Comparison of ENCODE assay signal across 33 mouse cellular contexts in genomic region chr19:46724411-46724810, GRCm38 (mm10). TPM values are rescaled to one million over a fixed set of nuclear protein-coding genes. Genes with fewer than 3 reads are reported as not detected.
DNase-seq lines count a peak whose midpoint lies in the region; ATAC-seq and TF ChIP-seq lines count a peak whose summit lies in the region.
"Had no signal": no experiment of that assay in that cellular context is flagged by ENCODE, and none has a peak within 500 bp of the region (broad histone marks: within the 10 kb centered on the region; RNA-seq: fewer than 3 reads in every experiment).

No protein-coding gene starts in this region.

- no peaks in the 10 kb centered on the region for H3K4me1 ChIP-seq in midbrain, postnatal 0 days (ENCODE audit: insufficient read depth, low read length)
- peaks cover 8% of the 10 kb centered on the region; the same call in 1 of the 2 replicates for H3K4me1 ChIP-seq in midbrain, embryonic 14.5 days (ENCODE audit: control insufficient read depth, insufficient read depth, low read length)
- H3K4me1 ChIP-seq in ES-Bruce4 (ENCODE audit: control insufficient read depth, insufficient read depth, low read length) (no peaks in the 10 kb centered on the region), ES-E14 (ENCODE audit: control insufficient read depth in 2 of 2, insufficient read depth in 2 of 2, low read length in 2 of 2, poor library complexity in 1 of 2) (no peaks in the 10 kb centered on the region)
- H3K4me1 ChIP-seq in stomach, postnatal 0 days (replicated peaks; ENCODE audit: control insufficient read depth, insufficient read depth) = no peaks in the 10 kb centered on the region
- H3K4me1 ChIP-seq: embryonic facial prominence, embryonic 13.5 days; intestine, embryonic 15.5 days had no signal

- in situ Hi-C loops in ES-E14 (cut with MboI; ENCODE audit: low sequenced_read_pairs in 2 of 2, unreplicated experiment in 2 of 2) = no loop called here

- peaks cover 3% of the 10 kb centered on the region; the same call in 1 of the 2 replicates for H3K36me3 ChIP-seq in midbrain, postnatal 0 days (ENCODE audit: insufficient read depth, low read length)
- H3K36me3 ChIP-seq in midbrain, embryonic 14.5 days (ENCODE audit: control insufficient read depth, insufficient read depth, low read length) = 0 out of 2 replicates have a peak, but pooled peaks cover 5% of the 10 kb centered on the region
- H3K36me3 ChIP-seq in ES-Bruce4 (ENCODE audit: control insufficient read depth, insufficient read depth, low read length, poor library complexity, severe bottlenecking) = no peaks in the 10 kb centered on the region
- no peaks in the 10 kb centered on the region for H3K36me3 ChIP-seq in ES-E14 (ENCODE audit: control insufficient read depth, insufficient read depth, low read length, poor library complexity, severe bottlenecking)
- H3K36me3 ChIP-seq in stomach, postnatal 0 days (ENCODE audit: control insufficient read depth, insufficient read depth, low read length) = no peaks in the 10 kb centered on the region
- H3K36me3 ChIP-seq: forebrain, embryonic 12.5 days had no signal

- no peak overlapping the region for H3K4me3 ChIP-seq in midbrain, postnatal 0 days (ENCODE audit: low read depth, low read length)
- no peak overlapping the region for H3K4me3 ChIP-seq in midbrain, embryonic 14.5 days (replicated peaks; ENCODE audit: low read depth, low read length)
- H3K4me3 ChIP-seq in ES-Bruce4 (ENCODE audit: low read depth, low read length) = no peak overlapping the region; the same call in 1 of the 2 replicates
- peak overlapping the region; percentile 14 to 53; a peak in 3 of 4 replicates for H3K4me3 ChIP-seq in ES-E14 (ENCODE audit: insufficient read depth in 1 of 2, low read depth in 1 of 2, low read length in 2 of 2, poor library complexity in 1 of 2, severe bottlenecking in 1 of 2)
- H3K4me3 ChIP-seq in stomach, postnatal 0 days (ENCODE audit: low read depth, low read length) = no peak overlapping the region
- H3K4me3 ChIP-seq: embryonic facial prominence, embryonic 10.5 days; embryonic facial prominence, embryonic 13.5 days; forebrain, embryonic 12.5 days; forebrain, embryonic 15.5 days; heart, embryonic 12.5 days; heart, embryonic 15.5 days; hindbrain, embryonic 10.5 days; hindbrain, embryonic 13.5 days; intestine, embryonic 15.5 days had no signal

- H3K4me2 ChIP-seq in midbrain, postnatal 0 days (ENCODE audit: low read depth, low read length, poor library complexity, severe bottlenecking) = no peak overlapping the region
- no peak overlapping the region for H3K4me2 ChIP-seq in midbrain, embryonic 14.5 days (ENCODE audit: low read length)
- H3K4me2 ChIP-seq in stomach, postnatal 0 days (replicated peaks; ENCODE audit: low read depth) = no peak overlapping the region
- H3K4me2 ChIP-seq: embryonic facial prominence, embryonic 13.5 days; forebrain, embryonic 12.5 days; forebrain, embryonic 15.5 days; heart, embryonic 12.5 days; heart, embryonic 15.5 days; hindbrain, embryonic 13.5 days; intestine, embryonic 15.5 days had no signal

- peak; percentile 3; the same call in 1 of the 2 replicates for TF ChIP-seq CTCF in midbrain, postnatal 0 days (IDR thresholded peaks at IDR 0.05)
- TF ChIP-seq CTCF in ES-Bruce4 (IDR thresholded peaks at IDR 0.05; ENCODE audit: low read depth, low read length) = peak; percentile 68
- peak; percentile 20; the same call in 1 of the 2 replicates for TF ChIP-seq CTCF in stomach, postnatal 0 days (IDR thresholded peaks at IDR 0.05; ENCODE audit: low read depth)

- H3K9me3 ChIP-seq in midbrain, postnatal 0 days (ENCODE audit: low read length) = no peaks in the 10 kb centered on the region
- H3K9me3 ChIP-seq in midbrain, embryonic 14.5 days (ENCODE audit: control insufficient read depth, low read length) = no peaks in the 10 kb centered on the region
- H3K9me3 ChIP-seq in ES-Bruce4 (replicated peaks; ENCODE audit: control insufficient read depth, insufficient read depth, low read length, poor library complexity, severe bottlenecking) (no peaks in the 10 kb centered on the region), ES-E14 (ENCODE audit: control insufficient read depth, insufficient read depth, low read depth, low read length) (no peaks in the 10 kb centered on the region)
- no peaks in the 10 kb centered on the region for H3K9me3 ChIP-seq in stomach, postnatal 0 days (ENCODE audit: control insufficient read depth, low read length)
- H3K9me3 ChIP-seq: embryonic facial prominence, embryonic 10.5 days; embryonic facial prominence, embryonic 13.5 days; forebrain, embryonic 12.5 days; forebrain, embryonic 15.5 days; heart, embryonic 15.5 days; hindbrain, embryonic 10.5 days; hindbrain, embryonic 13.5 days; intestine, embryonic 15.5 days had no signal

- no peak for TF ChIP-seq EP300 in ES-Bruce4 (IDR thresholded peaks at IDR 0.05; ENCODE audit: insufficient read depth, low read depth, low read length)
- no peak for TF ChIP-seq EP300 in stomach, postnatal 0 days (optimal IDR thresholded peaks at IDR 0.05)

- no peak for DNase-seq in midbrain, postnatal 0 days (ENCODE audit: low spot score)
- no peak for DNase-seq in midbrain, embryonic 14.5 days
- DNase-seq in ES-E14 (ENCODE audit: low read depth, low spot score) = no peak
- no peak for DNase-seq in stomach, postnatal 0 days (ENCODE audit: low spot score)
- no peak for DNase-seq in thymus, adult 18-20 months
- DNase-seq: adrenal gland, adult 2 months; adrenal gland, postnatal 14 days; cerebellum, adult 11-12 months; cerebellum, adult 8-10 months; cerebellum, postnatal 10 days; cerebellum, postnatal 36 days; embryo, embryonic 11 days; gastrocnemius, postnatal 25 days; heart, adult 18-20 months; heart, postnatal 10 days; heart, postnatal 36 days had no signal

- TF ChIP-seq POLR2A in ES-Bruce4 (IDR thresholded peaks at IDR 0.05; ENCODE audit: insufficient read depth, low read length) = no peak

- no peak overlapping the region for H3K9ac ChIP-seq in midbrain, postnatal 0 days (replicated peaks; ENCODE audit: low read length, poor library complexity, severe bottlenecking)
- H3K9ac ChIP-seq in midbrain, embryonic 14.5 days (replicated peaks; ENCODE audit: low read length) = no peak overlapping the region
- H3K9ac ChIP-seq in ES-Bruce4 (ENCODE audit: low read depth, poor library complexity, severe bottlenecking) = no peak overlapping the region
- peak overlapping the region; percentile 47; the same call in 1 of the 2 replicates for H3K9ac ChIP-seq in ES-E14 (ENCODE audit: insufficient read depth, low read depth, low read length, poor library complexity, severe bottlenecking)
- no peak overlapping the region for H3K9ac ChIP-seq in stomach, postnatal 0 days (ENCODE audit: low read length)
- H3K9ac ChIP-seq: embryonic facial prominence, embryonic 13.5 days; forebrain, embryonic 12.5 days; forebrain, embryonic 15.5 days; heart, embryonic 12.5 days; heart, embryonic 15.5 days; hindbrain, embryonic 13.5 days; intestine, embryonic 15.5 days had no signal

- no peak for ATAC-seq in midbrain, postnatal 0 days (ENCODE audit: low FRiP score)
- ATAC-seq in midbrain, embryonic 14.5 days (ENCODE audit: low FRiP score, low TSS enrichment) = no peak
- no peak for ATAC-seq in stomach, postnatal 0 days (ENCODE audit: low FRiP score, low TSS enrichment)
- no peak for ATAC-seq in erythroblast, adult 5-6 weeks (replicated peaks; ENCODE audit: low FRiP score, poor library complexity, severe bottlenecking)
- ATAC-seq: CD4-positive, CD25-positive, alpha-beta regulatory T cell, adult 4 months; forebrain, embryonic 15.5 days; hindbrain, embryonic 16.5 days; intestine, embryonic 15.5 days had no signal

- WGBS in midbrain, postnatal 0 days = 69% methylated on average over 11 of the region's 11 CpGs
- WGBS in midbrain, embryonic 14.5 days = 70% methylated on average over 11 of the region's 11 CpGs
- 66% methylated on average over 11 of the region's 11 CpGs for WGBS in stomach, postnatal 0 days

- no peak overlapping the region for H3K27ac ChIP-seq in midbrain, postnatal 0 days (ENCODE audit: low read depth, low read length)
- H3K27ac ChIP-seq in midbrain, embryonic 14.5 days (replicated peaks; ENCODE audit: low read depth, low read length) = no peak overlapping the region
- H3K27ac ChIP-seq in ES-Bruce4 (ENCODE audit: insufficient read depth, low read length) (no peak overlapping the region), ES-E14 (ENCODE audit: insufficient read depth, low read depth, low read length, poor library complexity, severe bottlenecking) (no peak overlapping the region)
- no peak overlapping the region for H3K27ac ChIP-seq in stomach, postnatal 0 days (replicated peaks)
- H3K27ac ChIP-seq: embryonic facial prominence, embryonic 10.5 days; embryonic facial prominence, embryonic 13.5 days; forebrain, embryonic 12.5 days; forebrain, embryonic 15.5 days; heart, embryonic 15.5 days; hindbrain, embryonic 10.5 days; hindbrain, embryonic 13.5 days; intestine, embryonic 15.5 days had no signal

- no peaks in the 10 kb centered on the region for H3K27me3 ChIP-seq in midbrain, postnatal 0 days (ENCODE audit: insufficient read depth, low read length)
- H3K27me3 ChIP-seq in midbrain, embryonic 14.5 days (ENCODE audit: control insufficient read depth, insufficient read depth, low read length) = no peaks in the 10 kb centered on the region
- no peaks in the 10 kb centered on the region for H3K27me3 ChIP-seq in ES-Bruce4 (ENCODE audit: control insufficient read depth, insufficient read depth, low read length, poor library complexity, severe bottlenecking)
- H3K27me3 ChIP-seq in stomach, postnatal 0 days (ENCODE audit: control insufficient read depth, insufficient read depth, low read length) = no peaks in the 10 kb centered on the region
- H3K27me3 ChIP-seq: embryonic facial prominence, embryonic 13.5 days; forebrain, embryonic 12.5 days; forebrain, embryonic 15.5 days; heart, embryonic 12.5 days; heart, embryonic 15.5 days; hindbrain, embryonic 13.5 days; intestine, embryonic 15.5 days had no signal

RNA-seq across cellular contexts. Expression of gene As3mt, which starts 17.2 kb away (rescaled TPM):
- 21.3 and 28.9 TPM in 2 replicates for total RNA-seq in midbrain, postnatal 0 days (2014; rRNA removed)
- 36.4 and 37.9 TPM in 2 replicates for polyA plus RNA-seq in midbrain, postnatal 0 days (2015; fragmentation: Nextera tagmentation; extraction: Ambion mirVana)
- polyA plus RNA-seq in midbrain, embryonic 14.5 days (2014; fragmentation: Nextera tagmentation; extraction: Ambion mirVana) = 38.8 and 42.5 TPM in 2 replicates
- 2.6 and 2.9 TPM in 2 replicates for polyA plus RNA-seq in ES-Bruce4 (2011; ENCODE audit: insufficient read depth, insufficient read length, low read depth, missing spikeins)
- 10.2 and 11.0 TPM in 2 replicates for total RNA-seq in ES-E14 (2012; rRNA removed)
- 17.0 and 17.7 TPM in 2 replicates for polyA plus RNA-seq in stomach, postnatal 0 days (2015; fragmentation: Nextera tagmentation; extraction: Ambion mirVana)
- total RNA-seq in erythroblast, adult 5-6 weeks (2015; ENCODE audit: low replicate concordance) = 2.9 TPM in 2 replicates
- 4.2 and 5.9 TPM in 2 replicates for total RNA-seq in erythroblast, adult 5-6 weeks (2017; ENCODE audit: low replicate concordance)

RNA-seq across cellular contexts. Expression of gene Borcs7, which starts 34.7 kb away (rescaled TPM):
- 13.2 and 16.3 TPM in 2 replicates for total RNA-seq in midbrain, postnatal 0 days (2014; rRNA removed)
- 41.3 and 43.0 TPM in 2 replicates for polyA plus RNA-seq in midbrain, postnatal 0 days (2015; fragmentation: Nextera tagmentation; extraction: Ambion mirVana)
- 21.6 and 23.3 TPM in 2 replicates for polyA plus RNA-seq in midbrain, embryonic 14.5 days (2014; fragmentation: Nextera tagmentation; extraction: Ambion mirVana)
- 2.5 and 3.6 TPM in 2 replicates for polyA plus RNA-seq in ES-Bruce4 (2011; ENCODE audit: insufficient read depth, insufficient read length, low read depth, missing spikeins)
- 2.1 and 2.3 TPM in 2 replicates for total RNA-seq in ES-E14 (2012; rRNA removed)
- 15.6 and 17.0 TPM in 2 replicates for polyA plus RNA-seq in stomach, postnatal 0 days (2015; fragmentation: Nextera tagmentation; extraction: Ambion mirVana)
- total RNA-seq in erythroblast, adult 5-6 weeks (2015; ENCODE audit: low replicate concordance) = 0.63 TPM in 1 of 2 replicates, not detected in the other
- total RNA-seq in erythroblast, adult 5-6 weeks (2017; ENCODE audit: low replicate concordance) = 0.28 and 0.85 TPM in 2 replicates

RNA-seq across cellular contexts. Expression of gene Cnnm2, which starts 37.0 kb away (rescaled TPM):
- 26.1 and 37.5 TPM in 2 replicates for total RNA-seq in midbrain, postnatal 0 days (2014; rRNA removed)
- 8.2 and 8.3 TPM in 2 replicates for polyA plus RNA-seq in midbrain, postnatal 0 days (2015; fragmentation: Nextera tagmentation; extraction: Ambion mirVana)
- polyA plus RNA-seq in midbrain, embryonic 14.5 days (2014; fragmentation: Nextera tagmentation; extraction: Ambion mirVana) = 7.9 and 8.1 TPM in 2 replicates
- 12.1 and 14.8 TPM in 2 replicates for polyA plus RNA-seq in ES-Bruce4 (2011; ENCODE audit: insufficient read depth, insufficient read length, low read depth, missing spikeins)
- total RNA-seq in ES-E14 (2012; rRNA removed) = 43.2 and 75.7 TPM in 2 replicates
- 2.0 and 2.1 TPM in 2 replicates for polyA plus RNA-seq in stomach, postnatal 0 days (2015; fragmentation: Nextera tagmentation; extraction: Ambion mirVana)
- 34.0 and 36.6 TPM in 2 replicates for total RNA-seq in erythroblast, adult 5-6 weeks (2015; ENCODE audit: low replicate concordance)
- 51.7 and 58.0 TPM in 2 replicates for total RNA-seq in erythroblast, adult 5-6 weeks (2017; ENCODE audit: low replicate concordance)

RNA-seq across cellular contexts. Expression of gene Cyp17a1, which starts 51.4 kb away (rescaled TPM):
- total RNA-seq in midbrain, postnatal 0 days (2014; rRNA removed) = not detected in 2 replicates
- not detected in 2 replicates for polyA plus RNA-seq in midbrain, postnatal 0 days (2015; fragmentation: Nextera tagmentation; extraction: Ambion mirVana)
- polyA plus RNA-seq in midbrain, embryonic 14.5 days (2014; fragmentation: Nextera tagmentation; extraction: Ambion mirVana) = not detected in 2 replicates
- polyA plus RNA-seq in ES-Bruce4 (2011; ENCODE audit: insufficient read depth, insufficient read length, low read depth, missing spikeins) = not detected in 2 replicates
- not detected in 2 replicates for total RNA-seq in ES-E14 (2012; rRNA removed)
- 0.12 TPM in 1 of 2 replicates, not detected in the other for polyA plus RNA-seq in stomach, postnatal 0 days (2015; fragmentation: Nextera tagmentation; extraction: Ambion mirVana)
- total RNA-seq in erythroblast, adult 5-6 weeks (2015; ENCODE audit: low replicate concordance) = not detected in 2 replicates
- total RNA-seq in erythroblast, adult 5-6 weeks (2017; ENCODE audit: low replicate concordance) = not detected in 2 replicates
- total RNA-seq: gastrocnemius, adult 8-10 months; gastrocnemius, postnatal 25 days; heart, adult 18-20 months; heart, postnatal 10 days; heart, postnatal 36 days had no signal
- polyA plus RNA-seq: brain, embryonic 14.5 days; C2C12; CD4-positive, CD25-positive, alpha-beta regulatory T cell, adult 4 months; cortical plate, adult 2 months; embryonic facial prominence, embryonic 10.5 days; embryonic facial prominence, embryonic 13.5 days; forebrain, embryonic 12.5 days; forebrain, embryonic 15.5 days; hindbrain, embryonic 10.5 days; hindbrain, embryonic 13.5 days; hindbrain, embryonic 16.5 days; intestine, embryonic 15.5 days had no signal

Comparison
In these comparisons a context has a peak if more than half of its experiments do, and no peak if none do; other contexts are left out.
1. H3K4me3 ChIP-seq: peak in ES-E14 (2 of 2); none in midbrain, postnatal 0 days (single experiment), midbrain, embryonic 14.5 days (single experiment), ES-Bruce4 (single experiment) and stomach, postnatal 0 days (single experiment).
2. CTCF ChIP-seq: peak in every context shown above with its lines; median percentile 68 in ES-Bruce4; 20 in stomach, postnatal 0 days; 3 in midbrain, postnatal 0 days.